Comparison of ENCODE assay signal across 9 mouse cellular contexts in genomic region chr4:83984671-83985391, GRCm38 (mm10).
A peak's percentile ranks its signal among the peaks of the same experiment; 100 is the strongest.
DNase-seq lines count a peak whose midpoint lies in the region; ATAC-seq and TF ChIP-seq lines count a peak whose summit lies in the region.
"Had no signal": no experiment of that assay in that cellular context is flagged by ENCODE, and none has a peak within 500 bp of the region (broad histone marks: within the 10 kb centered on the region; RNA-seq: fewer than 3 reads in every experiment).

No protein-coding gene starts in this region.

- no peaks in the 10 kb centered on the region for H3K9me3 ChIP-seq in lung, embryonic 15.5 days
- H3K9me3 ChIP-seq in limb, embryonic 10.5 days (replicated peaks): no peaks in the 10 kb centered on the region

- H3K4me2 ChIP-seq in lung, embryonic 15.5 days: no peak overlapping the region

- H3K9ac ChIP-seq in lung, embryonic 15.5 days: no peak overlapping the region

- no peak overlapping the region for H3K4me3 ChIP-seq in lung, embryonic 15.5 days
- no peak overlapping the region for H3K4me3 ChIP-seq in lung, adult 2 months (replicated peaks; ENCODE audit: extremely low read depth, low read depth, low read length)
- no peak overlapping the region for H3K4me3 ChIP-seq in limb, embryonic 10.5 days

- no peak for TF ChIP-seq POLR2A in lung, adult 2 months (IDR thresholded peaks at IDR 0.05; ENCODE audit: borderline replicate concordance, extremely low read depth, low read depth, low read length)

- no peaks in the 10 kb centered on the region for H3K27me3 ChIP-seq in lung, embryonic 15.5 days
- H3K27me3 ChIP-seq in limb, embryonic 10.5 days (ENCODE audit: low read depth, poor library complexity, severe bottlenecking): no peaks in the 10 kb centered on the region

- peak; percentile 80; the same call in 1 of the 2 replicates for ATAC-seq in lung, embryonic 15.5 days (ENCODE audit: borderline replicate concordance, extremely low read depth, low FRiP score, low TSS enrichment)

- no peak for TF ChIP-seq CTCF in lung, adult 2 months (IDR thresholded peaks at IDR 0.05; ENCODE audit: insufficient read depth, low read length)

- peak overlapping the region; percentile 51 for H3K27ac ChIP-seq in lung, embryonic 15.5 days
- H3K27ac ChIP-seq in limb, embryonic 10.5 days: peak overlapping the region; percentile 75

- WGBS in lung, embryonic 15.5 days: 58% methylated on average over 15 of the region's 15 CpGs
- WGBS in lung, adult 2 months: 68% methylated on average over 15 of the region's 15 CpGs
- 81% methylated on average over 15 of the region's 15 CpGs for WGBS in limb, embryonic 10.5 days

- H3K36me3 ChIP-seq in lung, embryonic 15.5 days: no peaks in the 10 kb centered on the region
- H3K36me3 ChIP-seq in limb, embryonic 10.5 days: 0 out of 2 replicates have a peak, but pooled peaks cover 6% of the 10 kb centered on the region

- peaks cover 20% of the 10 kb centered on the region for H3K4me1 ChIP-seq in lung, embryonic 15.5 days
- H3K4me1 ChIP-seq in lung, adult 2 months (ENCODE audit: control insufficient read depth, insufficient read depth, low read length): no peaks in the 10 kb centered on the region
- H3K4me1 ChIP-seq in limb, embryonic 10.5 days: peaks cover 41% of the 10 kb centered on the region

- no peak for DNase-seq in lung, adult 2 months
- peak; percentile 17 to 40 for DNase-seq in frontal cortex, adult 2 months (ENCODE audit: extremely low spot score in 1 of 2, low spot score in 1 of 2)
- no peak for DNase-seq in limb, embryonic 10.5 days (ENCODE audit: low spot score)
- DNase-seq in skeletal muscle tissue, adult 2 months (ENCODE audit: low read depth, low spot score): peak; percentile 40
- no peak for DNase-seq in kidney, adult 8-10 months
- no peak for DNase-seq in c-Kit-positive CD71-positive TER-119-positive erythroid progenitor cells, embryonic 14.5 days (ENCODE audit: low spot score)
- DNase-seq in liver: no peak
- DNase-seq: kidney, adult 2 months had no signal

Comparison
In these comparisons a context has a peak if more than half of its experiments do, and no peak if none do; other contexts are left out.
1. DNase-seq: peak in frontal cortex, adult 2 months (2 of 2) and skeletal muscle tissue, adult 2 months (single experiment); none in lung, adult 2 months (single experiment), limb, embryonic 10.5 days (single experiment), kidney, adult 8-10 months (0 of 2), c-Kit-positive CD71-positive TER-119-positive erythroid progenitor cells, embryonic 14.5 days (single experiment) and liver (single experiment).